Comparison of ENCODE assay signal across 8 mouse cellular contexts in genomic region chr5:92312046-92312715, GRCm38 (mm10). TPM values are rescaled to one million over a fixed set of nuclear protein-coding genes. Genes with fewer than 3 reads are reported as not detected.
DNase-seq lines count a peak whose midpoint lies in the region; ATAC-seq lines count a peak whose summit lies in the region.

No protein-coding gene starts in this region.

- peak; percentile 55 for ATAC-seq in common myeloid progenitor, adult 5-6 weeks (replicated peaks; ENCODE audit: low read depth, poor library complexity, severe bottlenecking)
- no peak for ATAC-seq in erythroid progenitor cell, adult 5-6 weeks (replicated peaks; ENCODE audit: low FRiP score, poor library complexity, severe bottlenecking)

- peak; percentile 74 to 85 for DNase-seq in CD8-positive naive resting alpha-beta T cell, adult 2 months (ENCODE audit: low read depth in 2 of 2, low spot score in 2 of 2)
- DNase-seq in WW6 (ENCODE audit: low read depth, low spot score): peak; percentile 43
- DNase-seq in heart, adult 9 months (ENCODE audit: low spot score in 2 of 2): peak; percentile 67 to 87
- DNase-seq in layer of hippocampus, postnatal 14 days (ENCODE audit: low spot score in 2 of 2): peak; percentile 84 to 92
- DNase-seq in lung, postnatal 36 days: peak; percentile 97
- peak; percentile 98 for DNase-seq in right cerebral cortex, postnatal 4 days

RNA-seq across cellular contexts. Expression of gene Sdad1, which starts 1.9 kb away (rescaled TPM):
- 75.4 and 86.8 TPM in 2 replicates for total RNA-seq in common myeloid progenitor, adult 5-6 weeks (2017)
- 10 to 100 TPM; 21.9 to 22.8 TPM for total RNA-seq in layer of hippocampus, postnatal 14 days (2021)
- total RNA-seq in erythroid progenitor cell, adult 5-6 weeks (2015; ENCODE audit: low replicate concordance): 7.9 and 8.0 TPM in 2 replicates
- total RNA-seq in erythroid progenitor cell, adult 5-6 weeks (2017; ENCODE audit: low replicate concordance): 6.9 and 8.0 TPM in 2 replicates

RNA-seq across cellular contexts. Expression of gene Cxcl9, which starts 15.7 kb away (rescaled TPM):
- 0.09 TPM in 1 of 2 replicates, not detected in the other for total RNA-seq in common myeloid progenitor, adult 5-6 weeks (2017)
- not detected for total RNA-seq in layer of hippocampus, postnatal 14 days (2021)
- 0.84 and 2.5 TPM in 2 replicates for total RNA-seq in erythroid progenitor cell, adult 5-6 weeks (2015; ENCODE audit: low replicate concordance)
- 1.4 and 23.5 TPM in 2 replicates for total RNA-seq in erythroid progenitor cell, adult 5-6 weeks (2017; ENCODE audit: low replicate concordance)

RNA-seq across cellular contexts. Expression of gene Art3, which starts 19.4 kb away (rescaled TPM):
- total RNA-seq in common myeloid progenitor, adult 5-6 weeks (2017): not detected in 2 replicates
- 1 to 10 TPM; 5.5 to 8.7 TPM for total RNA-seq in layer of hippocampus, postnatal 14 days (2021)
- not detected in 2 replicates for total RNA-seq in erythroid progenitor cell, adult 5-6 weeks (2015; ENCODE audit: low replicate concordance)
- total RNA-seq in erythroid progenitor cell, adult 5-6 weeks (2017; ENCODE audit: low replicate concordance): not detected in 2 replicates

RNA-seq across cellular contexts. Expression of gene Naaa, which starts 34.2 kb away (rescaled TPM):
- total RNA-seq in common myeloid progenitor, adult 5-6 weeks (2017): 3.4 and 8.2 TPM in 2 replicates
- 10 to 100 TPM; 35.4 to 36.8 TPM for total RNA-seq in layer of hippocampus, postnatal 14 days (2021)
- total RNA-seq in erythroid progenitor cell, adult 5-6 weeks (2015; ENCODE audit: low replicate concordance): 8.8 and 26.7 TPM in 2 replicates
- total RNA-seq in erythroid progenitor cell, adult 5-6 weeks (2017; ENCODE audit: low replicate concordance): 7.8 and 8.3 TPM in 2 replicates

RNA-seq across cellular contexts. Expression of gene Cxcl10, which starts 36.5 kb away (rescaled TPM):
- total RNA-seq in common myeloid progenitor, adult 5-6 weeks (2017): 2.2 and 3.2 TPM in 2 replicates
- total RNA-seq in layer of hippocampus, postnatal 14 days (2021): not detected
- total RNA-seq in erythroid progenitor cell, adult 5-6 weeks (2015; ENCODE audit: low replicate concordance): 6.1 and 18.4 TPM in 2 replicates
- 1.7 and 2.8 TPM in 2 replicates for total RNA-seq in erythroid progenitor cell, adult 5-6 weeks (2017; ENCODE audit: low replicate concordance)

Comparison
In these comparisons a context has a peak if more than half of its experiments do, and no peak if none do; other contexts are left out.
1. DNase-seq: peak in every context shown above with its lines; median percentile 98 in right cerebral cortex, postnatal 4 days; 97 in lung, postnatal 36 days; 88 in layer of hippocampus, postnatal 14 days; 80 in CD8-positive naive resting alpha-beta T cell, adult 2 months; 77 in heart, adult 9 months; 43 in WW6.